Mouse (Mus musculus) embryonic facial prominence, embryonic 11.5 days (tissue): ENCODE measurements around the gene Col6a5. TPM values are rescaled to one million over a fixed set of nuclear protein-coding genes. Genes with fewer than 3 reads are reported as not detected.

ENCODE experiments used
- ATAC-seq: fragments of 200-750 bp; cut with Nextera tagmentation; replicated peaks from 2 replicates; pipeline ENCODE4 v1.8.0; 2017; ENCODE audit warnings: low read depth; ENCODE audit not compliant: insufficient number of reproducible peaks, low FRiP score, low TSS enrichment
- DNase-seq: peaks from one replicate; pipeline ENCODE4 v3.0.0-alpha.2; 2015; ENCODE audit warnings: low spot score
- H3K27ac ChIP-seq: fragments of 300-500 bp; sonication (generic); replicated peaks from 2 replicates; pipeline ENCODE4 v1.5.1; 2014; ENCODE audit warnings: mild to moderate bottlenecking, low read depth, low read length, control low read depth
- H3K27me3 ChIP-seq: fragments of 300-500 bp; sonication (generic); 2 replicates; pipeline ENCODE4 v1.6.1; 2014; ENCODE audit warnings: mild to moderate bottlenecking, low read length, moderate library complexity, mixed read lengths; ENCODE audit not compliant: control insufficient read depth, insufficient read depth
- H3K36me3 ChIP-seq: fragments of 300-500 bp; sonication (generic); replicated peaks from 2 replicates; pipeline ENCODE4 v1.6.1; 2014; ENCODE audit warnings: low read depth, mild to moderate bottlenecking, low read length, moderate library complexity, mixed read lengths; ENCODE audit not compliant: control insufficient read depth, insufficient read depth
- H3K4me1 ChIP-seq: fragments of 300-500 bp; sonication (generic); 2 replicates; pipeline ENCODE4 v1.6.1; 2014; ENCODE audit warnings: low read length, mixed read lengths; ENCODE audit not compliant: control insufficient read depth, insufficient read depth
- H3K4me2 ChIP-seq: fragments of 300-500 bp; sonication (generic); 2 replicates; pipeline ENCODE4 v1.6.1; 2014; ENCODE audit warnings: low read depth, mild to moderate bottlenecking, control low read depth, low read length, moderate library complexity
- H3K4me3 ChIP-seq: fragments of 300-500 bp; sonication (generic); 2 replicates; pipeline ENCODE4 v1.5.1; 2014; ENCODE audit warnings: low read depth, low read length, control low read depth
- H3K9ac ChIP-seq: fragments of 300-500 bp; sonication (generic); replicated peaks from 2 replicates; pipeline ENCODE4 v1.6.1; 2014; ENCODE audit warnings: mild to moderate bottlenecking, control low read depth, low read length
- H3K9me3 ChIP-seq: fragments of 300-500 bp; sonication (generic); replicated peaks from 2 replicates; pipeline ENCODE4 v1.6.1; 2016; ENCODE audit warnings: mild to moderate bottlenecking, low read length, inconsistent platforms, mixed read lengths; ENCODE audit not compliant: control insufficient read depth
- WGBS: fragments of 180-500 bp; shearing (Covaris S2); extraction: QIAGEN DNeasy Blood & Tissue Kit; methylation state at CpG from one replicate; pipeline ENCODE4 v1.1.7; 2014; 5-methylcytosine and 5-hydroxymethylcytosine counted together
- polyA plus RNA-seq: library from polyadenylated mRNA; unstranded; fragments of >200 nt; fragmentation: Nextera tagmentation; extraction: Ambion mirVana; gene quantifications from 2 replicates; pipeline ENCODE4 v1.2.1, GENCODE M21; 2014

The Col6a5 gene
- polyA plus RNA-seq, 1 experiment from 2014 or later, result 0.38 TPM

DNA sequence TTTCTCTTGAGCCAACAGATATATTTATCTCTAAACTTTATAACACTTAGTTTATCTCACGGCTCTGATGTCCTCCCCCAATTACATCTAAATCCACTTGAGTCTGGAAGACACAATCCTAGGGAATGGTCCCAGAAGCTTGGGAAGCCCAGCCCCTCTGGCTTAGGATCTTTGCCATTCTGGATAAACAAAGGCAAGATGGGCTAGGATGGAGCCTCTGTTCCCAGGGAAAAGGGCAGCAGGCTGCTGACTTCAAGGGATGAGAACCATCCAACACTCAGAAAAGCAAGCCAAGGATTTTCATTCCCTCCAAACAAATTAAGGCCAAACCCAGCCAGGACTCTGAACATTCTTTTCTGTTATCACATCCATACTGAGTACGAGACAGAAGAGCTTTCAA lies 51.1 kb downstream of the Col6a5 start:
- Histone ChIP-seq H3K9me3 (no peaks in the 10 kb centered on the region), H3K36me3 (no peaks in the 10 kb centered on the region)
- 84% methylated on average over 2 of the region's 2 CpGs for WGBS

DNA sequence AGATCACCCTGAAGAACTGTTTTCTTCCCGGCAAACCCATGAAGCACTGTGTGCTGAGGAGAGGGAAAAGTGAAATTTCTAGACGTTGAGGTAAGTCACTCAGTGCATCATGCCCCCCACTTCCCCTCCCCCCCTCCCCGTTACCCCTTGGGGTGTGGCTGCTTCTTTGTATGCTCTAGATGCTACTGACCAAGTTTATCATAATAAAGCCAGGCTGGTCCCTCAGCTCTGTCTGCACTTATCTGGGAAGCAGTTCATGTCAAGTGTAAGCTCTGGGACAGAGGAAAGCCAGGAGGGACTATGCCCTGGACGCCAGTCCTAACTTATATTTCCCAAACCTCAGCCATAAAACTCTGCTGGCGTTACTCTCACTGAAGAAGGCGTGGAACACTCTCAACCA lies 53.0 kb downstream of the Col6a5 start:
- no peaks in the 10 kb centered on the region for H3K9me3 ChIP-seq
- no peaks in the 10 kb centered on the region for H3K27me3 ChIP-seq
- 84% methylated on average over 6 of the region's 6 CpGs for WGBS
- no peaks in the 10 kb centered on the region for H3K36me3 ChIP-seq
- ATAC-seq, result no peak
- no peak overlapping the region for H3K27ac ChIP-seq
- no peaks in the 10 kb centered on the region for H3K4me1 ChIP-seq
- H3K4me2 ChIP-seq, result no peak overlapping the region
- no peak overlapping the region for H3K9ac ChIP-seq
- no peak overlapping the region for H3K4me3 ChIP-seq
- no peak for DNase-seq

More for the DNA sequence above, 51.1 kb downstream of the Col6a5 start:
- Histone ChIP-seq H3K27ac (no peak overlapping the region), H3K4me3 (no peak overlapping the region), H3K4me2 (no peak overlapping the region), H3K27me3 (no peaks in the 10 kb centered on the region), H3K9ac (no peak overlapping the region), H3K4me1 (no peaks in the 10 kb centered on the region)
- DNase-seq (no peak), ATAC-seq (no peak)

DNA sequence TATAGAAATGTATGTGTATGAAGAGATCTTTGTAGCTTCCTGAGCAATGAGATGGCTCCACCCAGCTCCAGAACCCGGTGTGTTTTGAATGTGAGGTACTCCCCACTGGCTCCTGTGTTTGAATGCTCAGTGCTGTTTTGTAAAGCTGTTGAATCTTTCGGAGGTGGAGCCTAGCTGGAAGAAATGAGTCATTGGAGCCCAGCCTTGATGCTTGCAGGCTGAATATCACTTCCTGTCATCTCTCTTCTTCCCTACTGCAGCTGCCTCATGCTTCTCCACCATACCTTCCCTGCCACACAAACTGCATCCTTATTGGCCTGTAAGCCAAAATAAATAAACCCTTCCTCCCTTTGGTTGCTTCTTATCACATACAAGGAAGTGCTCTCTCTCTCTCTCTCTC lies 72.9 kb downstream of the Col6a5 start:
- no peak overlapping the region for H3K9ac ChIP-seq

GRCm38 (mm10) chr9:105884656-105885430 lies 75.6 kb downstream of the Col6a5 start:
- H3K4me3 ChIP-seq, result no peak overlapping the region

More for the DNA sequence above, 72.9 kb downstream of the Col6a5 start:
- Histone ChIP-seq H3K4me3 (no peak overlapping the region), H3K36me3 (no peaks in the 10 kb centered on the region), H3K27ac (no peak overlapping the region), H3K4me2 (no peak overlapping the region), H3K4me1 (no peaks in the 10 kb centered on the region), H3K9me3 (no peaks in the 10 kb centered on the region), H3K27me3 (no peaks in the 10 kb centered on the region)
- ATAC-seq (no peak), DNase-seq (no peak)
- WGBS, result 34% methylated on average over 2 of the region's 2 CpGs

DNA sequence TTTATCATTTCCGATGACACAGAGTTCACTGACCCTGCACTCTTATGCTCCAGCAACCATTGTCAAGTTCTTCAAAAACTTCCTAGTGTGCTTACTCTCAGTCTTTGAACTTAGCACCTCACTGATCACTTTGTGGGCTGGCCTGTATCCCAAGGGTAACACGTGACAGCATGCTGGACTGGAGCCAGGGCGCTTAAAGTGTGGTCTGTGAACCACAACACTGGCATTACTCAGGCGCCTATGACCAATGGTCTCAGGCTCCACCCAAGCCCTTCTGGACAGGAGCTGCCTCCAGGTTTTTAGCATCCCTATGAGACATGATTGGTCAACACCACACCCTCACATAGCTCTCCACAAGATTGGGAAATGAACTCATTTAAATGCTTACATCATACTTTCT lies 79.7 kb downstream of the Col6a5 start:
- H3K36me3 ChIP-seq, result no peaks in the 10 kb centered on the region

More at GRCm38 (mm10) chr9:105884656-105885430, 75.6 kb downstream of the Col6a5 start:
- no peaks in the 10 kb centered on the region for H3K9me3 ChIP-seq
- no peak overlapping the region for H3K27ac ChIP-seq
- 81% methylated on average over 17 of the region's 17 CpGs for WGBS
- no peak overlapping the region for H3K9ac ChIP-seq
- H3K4me1 ChIP-seq, result no peaks in the 10 kb centered on the region
- H3K27me3 ChIP-seq, result no peaks in the 10 kb centered on the region
- H3K36me3 ChIP-seq, result no peaks in the 10 kb centered on the region
- ATAC-seq (no peak), DNase-seq (no peak)
- no peak overlapping the region for H3K4me2 ChIP-seq

DNA sequence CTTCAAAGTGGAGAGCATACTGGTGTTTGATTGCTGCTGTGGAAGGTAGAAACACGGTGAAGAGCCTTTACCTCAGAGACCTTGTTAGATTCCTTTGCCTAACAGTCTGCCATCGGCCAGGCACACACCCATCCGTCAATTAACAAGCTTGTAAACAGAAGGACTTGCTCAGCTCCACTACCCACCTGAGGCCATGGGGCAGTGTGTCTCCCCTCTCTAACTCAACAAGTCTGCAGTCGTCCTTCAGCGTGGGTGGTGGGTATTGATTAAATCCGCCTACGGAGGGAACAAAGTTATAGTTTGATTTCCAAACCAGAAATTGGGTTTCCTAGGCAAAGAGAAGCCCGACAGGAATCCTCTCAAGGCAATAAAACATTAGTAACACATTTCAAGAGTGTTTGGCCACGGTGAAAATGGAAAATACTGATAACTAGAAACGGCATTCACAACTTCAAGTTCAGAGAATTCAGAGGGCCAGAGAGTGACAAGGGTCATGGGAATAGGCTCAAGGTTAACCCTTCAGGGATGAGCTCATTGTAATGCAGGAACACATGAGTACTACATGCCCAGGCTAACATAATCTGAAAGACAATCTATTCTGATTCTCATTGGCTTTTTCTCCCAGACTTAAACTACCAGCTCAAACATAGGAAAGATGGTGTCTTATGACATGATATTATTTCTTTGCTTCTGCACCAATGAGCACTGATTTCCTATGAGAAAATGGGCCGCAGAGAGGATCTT lies 81.9 kb downstream of the Col6a5 start:
- Histone ChIP-seq H3K36me3 (no peaks in the 10 kb centered on the region), H3K9ac (no peak overlapping the region), H3K27me3 (no peaks in the 10 kb centered on the region), H3K4me1 (no peaks in the 10 kb centered on the region), H3K9me3 (no peaks in the 10 kb centered on the region), H3K4me3 (no peak overlapping the region), H3K27ac (no peak overlapping the region), H3K4me2 (no peak overlapping the region)
- no peak for DNase-seq
- ATAC-seq, result no peak
- 70% methylated on average over 11 of the region's 11 CpGs for whole genome bisulfite sequencing

More for the DNA sequence above, 79.7 kb downstream of the Col6a5 start:
- Histone ChIP-seq H3K4me1 (no peaks in the 10 kb centered on the region), H3K9ac (no peak overlapping the region), H3K4me3 (no peak overlapping the region), H3K9me3 (no peaks in the 10 kb centered on the region), H3K27me3 (no peaks in the 10 kb centered on the region), H3K27ac (no peak overlapping the region), H3K4me2 (no peak overlapping the region)
- DNase-seq (no peak), ATAC-seq (no peak)
- 86% methylated on average over 4 of the region's 4 CpGs for whole genome bisulfite sequencing

- no peaks in the 10 kb centered on the region for H3K27me3 ChIP-seq
- DNase-seq (no peak), ATAC-seq (no peak)
- no peak overlapping the region for H3K27ac ChIP-seq
- no peaks in the 10 kb centered on the region for H3K36me3 ChIP-seq
- no peak overlapping the region for H3K4me3 ChIP-seq
- WGBS, result 84% methylated on average over 4 of the region's 4 CpGs
- H3K9me3 ChIP-seq, result no peaks in the 10 kb centered on the region
- H3K4me1 ChIP-seq, result no peaks in the 10 kb centered on the region
- H3K9ac ChIP-seq, result no peak overlapping the region
- H3K4me2 ChIP-seq, result no peak overlapping the region
Measured at GRCm38 (mm10) chr9:105876124-105876523, 84.3 kb downstream of the Col6a5 start.

GRCm38 (mm10) chr9:105871643-105872042 lies 88.8 kb downstream of the Col6a5 start:
- Histone ChIP-seq H3K27ac (no peak overlapping the region), H3K4me3 (no peak overlapping the region), H3K9me3 (no peaks in the 10 kb centered on the region), H3K27me3 (no peaks in the 10 kb centered on the region), H3K4me1 (no peaks in the 10 kb centered on the region), H3K4me2 (no peak overlapping the region), H3K36me3 (no peaks in the 10 kb centered on the region), H3K9ac (no peak overlapping the region)
- WGBS, result 81% methylated on average over 14 of the region's 14 CpGs
- no peak for ATAC-seq
- no peak for DNase-seq
